Mouse (Mus musculus): ENCODE results near the gene Hnrnph2. TPM values are rescaled to one million over a fixed set of nuclear protein-coding genes. Genes with fewer than 3 reads are reported as not detected.

Gene Hnrnph2
- total RNA-seq, 2 experiments from 2014 or later = 140 to 142 TPM

DNA sequence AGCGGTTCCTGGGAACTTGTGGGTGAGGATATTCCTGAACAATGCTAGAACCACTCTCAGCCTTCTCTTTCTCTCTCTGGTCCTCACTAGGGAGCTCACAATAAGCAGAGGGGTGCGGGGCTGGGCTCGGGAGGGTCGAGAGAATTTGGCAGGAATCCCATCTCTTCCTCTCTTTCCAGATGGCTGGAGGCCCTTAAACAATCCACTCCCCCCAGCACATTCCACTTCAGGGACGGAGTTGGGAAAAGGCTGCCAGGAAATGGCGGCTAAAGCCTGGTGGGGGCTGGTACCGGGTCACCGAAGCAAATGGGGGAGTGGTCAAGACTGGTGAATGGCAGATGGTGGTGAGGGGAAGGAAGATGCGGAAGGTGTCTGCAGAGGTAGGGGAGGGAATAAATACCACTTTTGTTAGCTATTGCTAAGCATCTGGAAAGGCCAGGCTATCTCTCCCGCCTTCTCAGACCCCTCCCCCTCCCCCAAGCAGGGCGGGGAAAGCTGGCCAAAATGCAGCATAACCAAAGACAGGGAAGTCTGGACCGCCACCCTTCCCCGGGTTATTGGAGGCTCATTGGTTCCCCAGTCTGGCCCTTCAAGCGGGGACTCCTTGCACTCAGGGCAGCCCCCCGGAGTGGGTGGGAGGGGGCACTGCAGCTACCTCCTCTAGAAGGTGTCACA lies 11.4 kb downstream of the Hnrnph2 start:
- DNase-seq (ENCODE audit: low spot score in 2 of 2) = peak; percentile 16 to 28

DNA sequence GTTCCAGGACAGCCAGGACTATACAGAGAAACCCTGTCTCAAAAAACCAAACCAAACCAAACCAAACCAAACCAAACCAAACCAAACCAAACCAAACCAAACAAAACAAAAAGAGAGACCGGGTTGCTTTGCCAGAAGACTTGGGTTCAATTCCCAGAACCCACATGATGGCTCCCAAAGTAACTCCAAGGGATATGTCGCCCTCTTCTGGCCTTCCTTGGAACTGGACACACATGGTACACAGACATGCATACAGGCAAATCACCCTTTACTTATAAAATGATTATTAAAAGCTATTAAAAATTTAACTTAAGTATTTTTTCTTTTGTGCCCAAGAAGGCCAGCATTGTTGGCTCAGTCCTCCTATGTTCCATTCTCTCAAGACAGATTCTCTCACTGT lies 13.3 kb downstream of the Hnrnph2 start:
- DNase-seq (ENCODE audit: low spot score in 2 of 2) = no peak

DNA sequence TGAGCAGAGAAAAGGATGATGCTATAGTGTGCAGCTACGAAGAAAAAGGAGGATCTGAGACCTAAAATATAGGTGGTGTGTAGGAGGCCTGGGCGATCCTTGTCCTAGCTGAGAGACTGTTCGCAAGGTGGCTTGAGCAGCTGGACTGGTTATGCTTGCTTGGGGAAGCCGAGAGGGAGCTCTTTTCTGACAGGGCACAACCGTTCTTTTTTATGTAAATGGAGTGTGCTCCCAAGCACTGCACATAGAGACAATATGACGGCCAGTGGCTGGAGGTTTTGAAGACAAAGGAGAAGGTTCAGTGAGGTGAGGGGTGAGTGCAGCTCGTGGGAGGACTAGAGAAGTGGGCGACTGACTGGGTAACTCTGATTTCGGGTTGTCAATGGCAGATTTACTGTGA lies 18.7 kb downstream of the Hnrnph2 start:
- DNase-seq (ENCODE audit: low spot score in 2 of 2) = no peak

DNA sequence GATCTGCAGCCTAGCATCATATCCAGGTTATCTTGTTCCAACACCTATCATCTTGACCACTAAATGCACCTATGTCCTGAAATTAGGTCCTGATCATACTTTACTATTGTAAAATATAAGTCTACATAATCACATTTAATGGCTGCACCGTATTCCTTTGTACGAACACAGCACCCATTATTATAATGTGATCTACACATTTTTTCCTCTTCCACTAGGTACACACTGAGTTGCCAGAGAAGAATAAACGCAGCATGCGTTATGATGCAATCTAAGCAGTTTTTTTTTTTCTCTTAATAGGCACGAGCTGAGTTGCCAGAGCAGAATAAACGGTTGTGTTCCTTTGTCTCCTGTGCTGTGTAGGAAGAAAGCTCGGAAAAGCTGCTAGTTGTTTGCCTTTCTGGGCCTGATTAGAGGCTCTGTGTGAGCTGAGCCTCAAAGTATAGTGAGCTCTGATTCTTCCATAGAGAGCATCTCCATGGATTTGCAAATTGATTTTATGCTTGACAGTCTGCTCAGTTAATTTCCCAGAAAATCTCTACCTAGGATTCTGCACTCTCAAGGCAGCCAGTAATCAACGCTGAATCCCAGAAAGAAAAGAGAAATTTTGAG lies 19.4 kb downstream of the Hnrnph2 start:
- no peak for DNase-seq (ENCODE audit: low spot score in 2 of 2)

DNA sequence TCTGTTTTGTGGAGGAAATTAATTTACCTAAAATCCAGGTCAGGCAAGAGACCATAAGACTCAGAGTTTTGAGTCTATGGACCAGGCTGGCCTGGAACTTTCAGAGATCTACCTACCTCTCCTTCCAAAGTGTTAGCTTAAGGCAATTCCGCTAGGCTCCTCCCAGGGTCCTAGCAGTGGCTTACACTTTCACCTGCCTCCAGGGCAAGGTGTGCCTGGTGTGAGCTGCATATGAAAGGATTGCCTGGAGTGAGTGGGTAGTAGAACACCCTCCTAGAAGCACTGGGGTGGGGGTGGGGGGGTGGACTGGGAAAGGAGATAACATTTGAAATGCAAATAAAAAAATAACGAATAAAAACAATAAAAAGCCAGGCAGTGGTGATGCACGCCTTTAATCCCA lies 20.7 kb downstream of the Hnrnph2 start:
- DNase-seq (ENCODE audit: low spot score in 2 of 2) = no peak

DNA sequence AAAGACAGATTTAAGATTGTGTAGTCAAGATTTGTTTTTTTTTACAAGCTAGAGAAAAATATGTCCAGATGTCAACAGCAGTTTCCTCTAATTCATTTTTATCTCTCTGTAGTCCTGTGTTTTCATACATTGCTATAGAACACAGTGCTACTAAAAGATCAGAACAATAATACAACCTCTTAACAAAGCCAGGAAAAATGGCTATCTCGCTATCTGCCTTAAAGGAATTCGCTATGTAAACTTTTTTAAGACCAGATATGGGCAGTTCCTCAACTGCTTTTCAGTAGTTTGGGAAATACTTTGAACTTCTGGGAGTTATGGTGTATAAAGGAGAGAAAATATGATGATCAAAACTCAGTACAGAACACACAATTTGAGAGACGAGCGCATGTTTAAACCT lies 22.4 kb downstream of the Hnrnph2 start:
- DNase-seq (ENCODE audit: low spot score in 2 of 2) = no peak

DNA sequence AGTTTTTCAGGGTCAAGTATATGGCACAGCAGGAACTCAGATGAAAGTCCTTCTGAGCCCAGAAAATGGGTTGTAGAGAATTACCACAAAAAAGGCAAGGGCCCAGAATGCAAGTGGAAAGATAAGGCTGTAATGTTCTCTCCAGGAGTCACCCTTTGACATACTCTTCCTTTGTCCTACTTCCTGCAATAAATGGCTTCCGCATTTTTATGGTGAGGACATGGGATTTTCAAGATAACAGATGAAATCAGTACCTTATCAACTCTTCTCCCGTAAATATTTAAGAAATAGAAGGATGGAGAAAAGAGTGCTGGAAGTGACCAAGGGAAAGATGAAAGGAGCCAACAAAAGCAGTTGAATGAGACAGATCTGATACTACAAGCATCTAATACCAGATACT lies 27.2 kb downstream of the Hnrnph2 start:
- no peak for DNase-seq (ENCODE audit: low spot score in 2 of 2)

DNA sequence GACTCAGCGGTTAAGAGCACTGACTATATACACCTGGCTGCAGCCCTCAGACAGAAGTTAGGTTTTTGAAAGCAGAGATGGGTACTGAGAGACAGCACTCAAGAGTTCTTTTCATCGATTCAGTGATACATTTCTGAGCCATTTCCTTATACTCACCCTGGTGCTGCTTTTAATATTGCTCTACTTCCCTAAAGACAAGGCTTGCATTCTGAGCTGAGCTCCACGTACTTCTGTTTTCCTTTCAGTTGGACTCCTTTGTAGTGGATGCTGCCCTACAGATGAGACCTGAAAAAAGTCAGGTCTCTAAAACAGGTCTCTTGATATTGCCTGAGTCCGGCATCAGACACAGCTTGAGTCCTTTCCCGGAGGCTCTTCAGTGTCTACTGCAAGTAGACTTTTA lies 31.7 kb downstream of the Hnrnph2 start:
- no peak for DNase-seq (ENCODE audit: low spot score in 2 of 2)

DNA sequence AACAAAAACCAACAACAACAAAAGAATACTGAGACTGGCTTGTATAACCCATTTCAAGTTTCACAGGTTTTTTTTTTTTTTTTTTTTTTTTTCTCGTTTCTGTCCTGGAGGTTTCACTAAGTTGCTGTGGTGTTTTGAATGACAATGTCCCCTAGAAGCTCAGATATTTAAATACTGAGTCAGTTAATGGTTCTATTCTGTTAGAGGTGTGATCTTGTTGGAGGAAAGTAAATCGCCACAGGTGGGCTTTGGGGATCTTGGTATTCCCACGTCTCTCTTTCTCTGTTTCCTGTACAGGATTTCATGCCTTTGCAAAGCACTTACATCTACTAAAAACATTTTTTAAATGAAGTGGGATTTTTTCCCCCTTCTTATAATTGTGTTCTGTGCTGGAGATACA lies 34.1 kb downstream of the Hnrnph2 start:
- no peak for DNase-seq (ENCODE audit: low spot score in 2 of 2)

DNA sequence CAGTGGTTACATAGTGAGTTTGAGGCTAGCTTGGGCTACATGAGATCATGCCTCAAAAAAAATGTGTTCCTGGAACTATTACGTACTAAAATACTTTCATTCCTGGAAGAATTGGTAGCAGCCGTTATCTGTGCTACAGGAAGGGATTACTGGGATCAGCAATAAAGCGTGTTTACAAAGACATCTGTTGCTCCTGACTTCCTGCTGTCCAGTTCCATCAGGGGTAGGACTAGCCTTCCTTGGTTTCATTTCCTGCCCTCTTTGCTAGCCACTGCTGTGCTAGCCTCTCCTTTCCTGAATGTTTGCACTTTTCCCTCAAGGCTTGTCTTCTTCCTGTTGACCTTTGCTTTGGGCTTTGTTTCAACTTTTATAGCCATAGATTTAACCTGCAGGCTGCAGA lies 34.9 kb downstream of the Hnrnph2 start:
- no peak for DNase-seq (ENCODE audit: low spot score in 2 of 2)

DNA sequence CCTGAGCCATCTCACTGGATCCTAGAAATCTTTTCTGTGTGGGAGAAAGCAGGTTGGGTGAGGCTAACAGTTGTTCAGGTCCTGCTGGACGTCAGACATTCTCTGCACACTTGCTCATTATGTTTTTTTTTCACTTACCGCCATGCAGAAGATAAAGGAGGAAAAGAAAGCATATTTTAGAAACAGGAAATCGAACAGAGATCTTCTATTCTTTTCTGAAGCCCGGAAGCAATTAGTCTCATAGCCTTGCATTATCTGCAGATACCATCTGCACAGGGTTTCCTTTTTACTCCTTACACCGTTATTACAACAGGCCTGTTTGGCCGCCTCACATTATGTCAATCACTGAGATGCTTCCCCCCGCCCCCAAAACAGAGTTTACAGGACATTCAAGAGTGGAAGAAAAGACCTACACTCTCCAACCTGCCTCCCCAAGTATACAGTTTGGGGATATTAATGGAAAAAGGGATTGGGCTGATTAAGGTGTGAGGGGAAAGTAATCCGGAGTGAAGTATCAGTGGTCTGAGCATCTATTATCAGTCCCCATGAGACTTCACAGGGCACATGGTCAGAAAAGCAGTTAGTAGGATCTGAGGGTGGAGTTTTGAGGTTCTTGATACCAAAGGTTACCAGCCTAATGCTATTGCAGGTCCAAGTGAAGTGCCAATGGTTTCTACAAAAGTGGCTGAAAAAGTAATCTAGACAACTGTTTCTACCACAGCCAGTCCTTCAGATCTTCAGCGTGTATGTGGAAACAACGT lies 40.2 kb downstream of the Hnrnph2 start:
- DNase-seq (ENCODE audit: low spot score in 2 of 2) = no peak

DNA sequence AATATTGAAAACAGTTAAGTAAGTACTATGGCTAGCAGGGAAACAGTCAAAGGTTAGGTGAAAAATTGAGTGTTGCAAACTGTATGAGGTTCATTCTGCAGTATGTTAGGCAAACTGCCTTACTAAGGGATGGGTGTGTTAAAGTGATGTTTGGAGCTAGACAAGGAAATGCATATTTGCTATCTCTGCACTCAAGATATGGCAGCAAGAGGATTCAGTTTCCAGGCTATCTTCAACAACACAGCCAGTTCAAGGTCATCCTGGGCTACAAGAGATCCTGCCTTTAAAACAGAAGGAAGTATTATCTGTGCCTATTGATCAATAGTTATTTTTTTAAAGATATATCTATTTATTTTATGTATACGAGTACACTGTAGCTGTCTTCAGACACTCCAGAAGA lies 45.4 kb downstream of the Hnrnph2 start:
- DNase-seq (ENCODE audit: low spot score in 2 of 2) = no peak

DNA sequence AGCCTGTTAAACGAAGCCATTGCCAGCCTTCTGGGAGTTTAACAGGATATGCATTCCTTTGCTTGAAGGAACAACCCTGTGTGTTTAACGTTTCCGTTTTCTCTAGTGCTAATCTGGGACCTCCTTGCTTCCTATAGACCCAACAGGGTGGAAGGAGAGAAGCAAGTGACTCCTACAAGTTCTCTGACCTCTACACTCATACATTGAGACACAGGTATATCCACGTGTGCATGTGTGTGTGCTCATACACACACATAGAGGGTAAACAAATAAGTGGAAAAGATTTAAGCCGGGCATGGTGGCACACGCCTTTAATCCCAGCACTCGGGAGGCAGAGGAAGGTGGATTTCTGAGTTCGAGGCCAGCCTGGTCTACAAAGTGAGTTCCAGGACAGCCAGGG lies 46.4 kb downstream of the Hnrnph2 start:
- no peak for DNase-seq (ENCODE audit: low spot score in 2 of 2)

DNA sequence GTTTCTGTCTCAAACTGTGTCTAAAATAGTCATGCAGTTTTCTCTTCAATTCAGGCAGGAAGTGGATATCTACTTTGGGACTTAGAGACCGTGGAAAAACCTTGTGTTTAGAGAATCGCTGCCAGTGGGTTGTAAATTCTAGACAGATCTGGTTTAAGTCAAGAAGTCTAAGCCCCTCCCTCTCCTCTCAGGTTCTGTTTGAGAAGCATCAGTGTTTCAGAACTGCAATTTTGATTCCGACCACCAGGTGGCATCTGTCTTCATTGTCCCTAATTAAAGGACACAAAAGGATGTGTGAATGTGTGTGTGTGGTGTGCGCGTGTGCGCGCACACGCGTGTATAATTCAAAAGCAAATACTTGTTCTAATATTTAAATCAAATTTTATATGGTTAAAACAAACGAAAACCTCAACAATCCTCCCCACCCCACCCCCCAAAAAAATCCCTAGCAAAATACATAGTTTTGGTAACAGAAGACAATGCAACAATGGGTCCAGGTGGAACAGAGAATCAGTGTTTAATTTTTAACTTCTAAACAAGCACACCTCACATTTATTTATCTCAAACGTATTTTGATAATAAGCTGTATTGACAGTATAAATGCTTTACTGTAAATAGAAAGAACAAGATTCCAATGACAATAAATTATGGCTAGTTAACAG lies 47.2 kb downstream of the Hnrnph2 start:
- DNase-seq (ENCODE audit: low spot score in 2 of 2) = peak; percentile 69 to 83

DNA sequence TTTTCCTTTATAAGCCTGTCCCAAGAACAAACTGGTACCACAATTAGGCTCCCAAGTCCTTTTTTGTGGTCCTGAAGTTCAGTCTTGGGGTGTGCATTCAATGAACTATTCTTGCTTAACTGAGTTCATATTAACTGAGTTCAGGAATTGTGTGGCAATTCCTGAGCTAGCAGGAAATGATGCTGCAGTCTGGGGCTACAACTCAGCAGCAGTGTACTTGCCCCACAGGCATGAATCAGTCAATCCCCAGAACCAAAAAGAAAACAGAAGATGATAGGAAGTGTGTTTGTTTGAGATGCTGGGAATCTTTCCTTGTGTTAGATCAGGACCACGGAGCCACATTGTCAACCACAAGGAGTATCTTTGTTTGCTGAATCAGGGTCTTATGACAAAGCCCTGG lies 51.1 kb downstream of the Hnrnph2 start:
- no peak for DNase-seq (ENCODE audit: low spot score in 2 of 2)

Other genes with a start within 250 kb of the Hnrnph2 start
- gene Drp2, start 196.6 kb upstream of the Hnrnph2 start, total RNA-seq (2021) = 10 to 100 TPM; 40.8 to 47.7 TPM
- gene Taf7l, start 124.7 kb upstream of the Hnrnph2 start, total RNA-seq (2021) = not detected
- gene Timm8a1, start 59.3 kb upstream of the Hnrnph2 start, total RNA-seq (2021) = 10 to 100 TPM; 26.7 to 28.3 TPM
- 1 to 10 TPM in 1 of 2 experiments, under 1 TPM in 1; 0.90 to 1.6 TPM for gene Btk, start 17.6 kb upstream of the Hnrnph2 start, total RNA-seq (2021)
- 100 to 1,000 TPM; 134 to 163 TPM for gene Rpl36a, start 15.5 kb upstream of the Hnrnph2 start, total RNA-seq (2021)
- gene Gla, start 54 bp upstream of the Hnrnph2 start, total RNA-seq (2021) = 1 to 10 TPM; 8.1 to 8.5 TPM
- 10 to 100 TPM; 41.4 to 47.6 TPM for gene Armcx4, start 85.3 kb downstream of the Hnrnph2 start, total RNA-seq (2021)
- gene Armcx1, start 116.8 kb downstream of the Hnrnph2 start, total RNA-seq (2021) = 10 to 100 TPM; 48.5 to 55.4 TPM
- 1 to 10 TPM; 7.2 to 7.3 TPM for gene Armcx6, start 150.2 kb downstream of the Hnrnph2 start, total RNA-seq (2021)
- gene Armcx3, start 155.4 kb downstream of the Hnrnph2 start, total RNA-seq (2021) = 100 to 1,000 TPM in 1 of 2 experiments, 10 to 100 TPM in 1; 90.3 to 113 TPM
- 10 to 100 TPM; 73.6 to 81.4 TPM for gene Armcx2, start 208.0 kb downstream of the Hnrnph2 start, total RNA-seq (2021)